Mouse (Mus musculus) CD4-positive, CD25-positive, alpha-beta regulatory T cell, adult 2 months (primary cell): Measurements from ENCODE around the gene Slc11a1.
"Not testable (repeated sequence)": the region's sequence is repeated elsewhere in the genome, so short reads cannot be mapped to it uniquely, and the experiment has no call there.

ENCODE experiments used
- DNase-seq: peaks from one replicate; pipeline ENCODE4 v3.0.0-alpha.2; 2012; ENCODE audit warnings: low read depth, low spot score

Slc11a1 gene

DNA sequence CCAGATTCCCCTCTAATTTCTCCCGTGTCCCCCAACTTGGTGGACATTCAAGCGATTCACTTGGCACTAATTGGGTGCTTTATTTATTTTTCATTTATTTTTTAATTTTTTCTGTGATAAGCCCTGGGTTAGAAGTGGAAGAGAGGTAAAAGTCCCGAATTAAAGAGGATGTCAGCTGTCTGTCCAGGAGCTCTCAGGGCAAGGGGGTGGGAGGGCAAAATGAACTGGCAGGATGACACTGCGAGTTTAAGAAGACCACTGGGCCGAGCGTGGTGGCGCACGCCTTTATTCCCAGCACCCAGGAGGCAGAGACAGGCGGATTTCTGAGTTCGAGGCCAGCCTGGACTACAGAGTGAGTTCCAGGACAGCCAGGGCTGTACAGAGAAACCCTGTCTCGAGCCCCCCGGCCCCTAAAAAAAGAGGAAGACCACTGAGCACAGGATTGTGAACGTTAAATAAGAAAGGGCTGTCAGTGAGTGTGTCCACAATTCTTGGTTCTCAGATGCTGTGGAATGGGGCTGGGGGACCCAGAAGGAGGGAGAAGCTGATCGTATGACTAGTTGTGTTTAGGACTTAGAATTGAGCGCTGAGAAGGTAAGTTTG, 12.5 kb downstream of the Slc11a1 start:
- DNase-seq: no peak

DNA sequence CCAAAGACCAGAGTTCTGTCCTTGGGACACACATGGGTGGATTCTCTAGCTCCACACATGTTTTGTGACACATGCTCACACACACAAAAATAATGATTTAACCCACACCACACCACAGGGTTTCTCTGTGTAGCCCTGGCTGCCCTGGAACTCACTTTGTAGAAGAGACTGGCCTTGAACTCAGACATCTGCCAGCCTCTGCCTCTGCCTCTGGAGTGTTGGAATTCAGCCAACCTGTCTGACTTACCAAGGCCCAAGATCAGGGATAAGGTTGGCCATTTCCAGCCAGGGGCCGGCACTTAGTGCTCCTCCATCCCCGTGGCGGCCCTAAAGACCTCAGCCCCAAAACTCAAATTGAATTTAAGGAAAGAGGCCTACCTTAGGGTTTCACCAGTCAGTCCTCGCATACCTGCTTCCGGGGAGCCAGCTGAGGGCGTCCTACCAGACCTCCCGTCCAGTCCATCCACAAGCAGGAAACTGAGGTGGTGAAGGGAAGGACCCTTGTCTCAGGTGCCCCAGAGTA, 13.5 kb downstream of the Slc11a1 start:
- DNase-seq: no peak

DNA sequence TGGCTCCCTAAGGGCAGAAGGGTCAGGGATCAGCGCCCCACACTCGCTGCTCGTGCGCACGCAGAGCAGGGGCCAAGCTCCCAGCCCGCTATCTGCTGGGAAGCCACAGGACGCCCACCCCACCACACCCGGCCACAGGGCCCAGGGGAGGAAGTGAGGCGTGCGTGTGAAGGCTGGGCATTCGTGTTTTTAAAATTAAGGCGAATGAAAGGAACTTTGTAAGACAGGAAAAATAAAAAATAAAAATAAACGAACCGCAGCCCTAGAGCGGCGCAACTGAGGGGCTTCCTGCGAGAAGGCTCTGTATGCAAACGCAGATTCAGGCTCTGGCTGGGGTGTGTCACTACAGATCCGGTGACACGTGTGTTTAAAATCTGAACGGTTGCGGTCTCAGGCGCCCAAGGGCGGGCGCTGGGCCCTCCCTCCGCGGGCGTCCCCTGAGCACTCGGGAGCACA, 14.9 kb downstream of the Slc11a1 start:
- peak; percentile 79 for DNase-seq

DNA sequence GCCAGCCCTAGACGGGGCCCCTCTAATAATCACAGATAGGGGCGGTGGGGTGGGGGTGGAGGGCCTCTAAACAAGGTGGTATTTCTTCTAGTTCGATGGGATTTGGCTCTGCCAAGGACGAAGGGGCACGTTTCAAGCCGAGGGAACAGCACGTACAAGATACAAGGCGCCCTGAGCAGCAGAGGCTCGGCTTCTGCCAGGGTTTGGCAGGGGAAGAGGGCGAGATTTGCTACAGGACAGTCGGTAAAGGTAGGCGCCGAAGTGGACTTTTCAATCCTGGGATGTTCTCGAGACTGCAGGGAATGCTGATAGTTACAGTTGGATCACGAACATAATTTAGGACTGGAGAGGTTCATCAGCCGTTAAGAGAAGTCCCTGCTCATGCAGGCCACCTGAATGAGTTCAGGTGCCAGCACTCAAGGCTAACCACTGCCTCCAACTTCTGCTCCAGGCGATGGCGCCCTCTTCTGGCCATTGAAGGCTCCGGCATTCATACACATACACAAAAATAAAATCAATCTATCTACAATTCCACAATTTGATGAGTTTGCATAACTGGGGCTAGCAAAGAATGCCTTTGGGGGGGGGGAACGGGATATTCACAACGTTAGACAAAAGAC, 15.4 kb downstream of the Slc11a1 start:
- peak; percentile 90 for DNase-seq

DNA sequence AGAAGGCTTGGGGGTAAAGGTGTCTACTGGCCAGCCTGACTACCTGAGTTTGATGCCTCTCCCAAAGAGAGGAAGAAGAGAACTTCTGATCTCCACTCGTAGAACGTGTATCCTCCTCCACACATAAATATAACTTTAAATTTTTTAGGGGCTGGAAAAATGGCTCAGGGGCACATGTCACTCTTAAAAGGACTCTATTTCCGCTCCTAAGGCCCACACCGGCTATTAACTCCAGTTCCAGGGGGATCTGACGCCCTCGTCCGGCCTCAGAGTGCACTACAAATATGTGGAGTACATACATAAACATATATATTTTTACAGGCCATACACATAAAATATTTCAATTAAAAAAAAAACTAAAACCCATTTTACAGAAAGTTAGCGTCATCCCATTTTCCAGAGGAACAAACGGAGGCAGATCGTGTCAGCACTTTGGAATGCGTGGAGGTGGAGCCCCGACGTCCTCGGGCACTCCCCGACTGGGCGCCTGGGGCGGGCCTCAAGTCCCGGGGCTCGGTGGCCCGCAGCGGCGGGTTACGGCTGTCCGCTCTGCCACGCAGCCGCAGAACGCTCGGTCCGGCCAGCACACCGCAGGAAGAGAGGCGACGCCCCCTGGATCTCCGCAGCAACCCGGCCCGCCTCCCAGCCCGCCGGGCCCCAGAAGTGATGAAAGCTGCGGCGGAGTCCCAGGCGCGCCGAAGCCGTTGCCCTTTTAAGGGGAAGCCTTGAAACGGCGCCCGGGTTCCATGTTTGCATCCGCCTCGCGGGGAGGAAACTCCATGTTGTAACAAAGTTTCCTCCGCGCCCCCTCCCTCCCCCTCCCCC, 16.1 kb downstream of the Slc11a1 start, which contains the start of gene Ctdsp1:
Ctdsp1 (plus strand) TSS at position 586 of the 825 bp plus-strand sequence.
- peak; percentile 94 for DNase-seq

DNA sequence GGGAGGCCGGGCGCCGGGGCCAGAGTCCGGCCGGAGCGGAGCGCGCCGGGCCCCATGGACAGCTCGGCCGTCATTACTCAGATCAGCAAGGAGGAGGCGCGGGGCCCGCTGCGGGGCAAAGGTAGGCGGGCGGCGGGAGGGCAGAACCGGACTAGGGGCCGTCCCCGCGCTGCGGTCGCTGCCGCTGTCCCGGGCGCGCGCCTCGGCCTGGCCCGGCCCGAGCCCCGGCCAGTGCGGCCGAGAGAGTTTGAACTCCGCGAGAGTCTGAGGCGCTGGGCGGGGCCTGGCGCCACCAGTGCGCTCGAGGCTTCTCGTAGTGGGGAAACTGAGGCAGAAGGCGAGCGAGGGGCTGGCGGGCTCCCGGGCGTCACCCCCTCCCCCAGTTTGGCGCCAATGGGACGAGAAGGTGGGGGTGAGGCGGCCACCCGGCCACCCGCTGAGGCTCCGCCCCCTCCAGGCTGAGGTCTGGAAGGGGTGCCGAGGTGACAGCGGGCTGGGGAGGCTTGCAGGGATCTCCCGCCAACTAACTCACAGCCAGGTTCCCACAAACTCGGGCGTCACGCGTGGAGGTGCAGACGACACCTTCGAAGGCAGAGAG, 16.9 kb downstream of the Slc11a1 start:
- peak; percentile 71 for DNase-seq

DNA sequence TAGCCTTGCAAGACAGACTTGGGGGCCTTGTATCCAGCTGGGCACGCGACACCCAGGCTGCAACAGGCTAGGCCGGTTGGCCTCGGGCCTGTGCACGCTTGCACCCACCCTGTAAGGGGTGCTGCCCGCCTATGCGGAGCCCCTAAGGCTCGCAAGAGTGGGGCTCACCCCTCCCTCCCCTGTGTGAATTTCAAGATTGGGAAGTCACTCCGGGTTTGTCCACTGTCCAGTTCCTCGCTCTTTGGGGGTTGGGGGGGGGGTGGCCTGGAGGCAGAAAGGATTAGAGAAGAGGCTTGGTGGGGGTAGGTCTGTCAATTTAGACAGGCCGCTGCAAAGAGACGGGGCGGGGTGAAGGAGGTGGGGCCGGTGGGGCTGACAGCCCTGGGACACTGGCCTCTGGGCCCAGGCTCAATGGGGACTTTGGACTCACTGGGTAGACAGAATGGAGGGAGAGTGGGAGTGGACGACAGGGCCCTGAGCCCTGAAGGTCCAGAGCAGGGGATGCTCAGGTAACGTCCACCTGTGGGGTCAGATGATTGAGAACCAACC, 17.5 kb downstream of the Slc11a1 start:
- no peak for DNase-seq

DNA sequence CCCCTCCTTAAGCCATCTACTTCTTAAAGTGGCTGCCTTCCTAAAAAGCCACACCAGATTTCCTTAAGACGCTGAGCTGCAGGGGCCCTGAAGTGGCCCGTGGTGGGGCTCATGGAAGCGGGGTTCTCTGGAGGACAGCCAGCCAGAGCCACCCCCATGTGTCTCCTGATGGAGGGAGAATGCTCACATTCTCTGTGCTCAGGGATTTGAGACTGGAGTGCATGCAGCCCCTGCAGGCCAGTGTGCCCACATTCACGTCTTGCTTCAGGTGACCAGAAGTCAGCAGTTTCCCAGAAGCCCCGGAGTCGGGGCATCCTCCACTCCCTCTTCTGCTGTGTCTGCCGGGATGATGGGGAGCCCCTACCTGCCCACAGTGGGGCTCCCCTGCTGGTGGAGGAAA, 18.0 kb downstream of the Slc11a1 start:
- DNase-seq: no peak

DNA sequence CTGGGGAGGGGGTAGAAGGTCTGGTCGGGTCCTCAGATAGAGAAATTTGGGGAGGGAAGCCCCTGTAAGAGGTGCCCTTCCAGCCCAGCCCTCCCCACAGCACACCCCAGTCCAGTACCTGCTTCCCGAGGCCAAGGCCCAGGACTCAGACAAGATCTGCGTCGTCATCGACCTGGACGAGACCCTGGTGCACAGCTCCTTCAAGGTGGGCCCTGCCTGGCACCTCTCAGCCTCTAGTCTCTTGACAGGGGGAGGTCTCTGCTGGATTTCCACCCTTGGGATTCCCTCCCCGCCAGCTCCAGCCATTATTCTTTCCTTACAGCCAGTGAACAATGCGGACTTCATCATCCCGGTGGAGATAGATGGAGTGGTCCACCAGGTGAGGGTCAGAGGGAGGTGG, 18.7 kb downstream of the Slc11a1 start:
- DNase-seq: no peak

DNA sequence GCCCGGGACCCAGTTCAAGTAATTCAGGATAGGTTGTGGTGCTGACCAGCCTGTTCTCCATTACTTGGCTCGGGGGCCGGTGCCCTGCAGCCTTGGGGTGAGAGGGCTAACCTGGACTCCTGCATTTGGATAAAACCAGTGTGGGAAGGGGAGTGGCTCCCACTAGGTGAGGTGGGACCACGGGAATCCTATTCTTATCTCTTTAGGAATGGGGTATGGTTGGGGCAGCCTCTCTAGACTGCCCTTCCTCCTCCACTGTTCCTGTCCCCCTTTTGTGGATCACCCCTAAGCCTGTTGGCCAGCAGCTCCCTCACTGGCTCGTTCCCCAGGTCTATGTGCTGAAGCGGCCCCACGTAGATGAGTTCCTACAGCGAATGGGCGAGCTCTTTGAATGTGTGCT, 19.3 kb downstream of the Slc11a1 start:
- no peak for DNase-seq

DNA sequence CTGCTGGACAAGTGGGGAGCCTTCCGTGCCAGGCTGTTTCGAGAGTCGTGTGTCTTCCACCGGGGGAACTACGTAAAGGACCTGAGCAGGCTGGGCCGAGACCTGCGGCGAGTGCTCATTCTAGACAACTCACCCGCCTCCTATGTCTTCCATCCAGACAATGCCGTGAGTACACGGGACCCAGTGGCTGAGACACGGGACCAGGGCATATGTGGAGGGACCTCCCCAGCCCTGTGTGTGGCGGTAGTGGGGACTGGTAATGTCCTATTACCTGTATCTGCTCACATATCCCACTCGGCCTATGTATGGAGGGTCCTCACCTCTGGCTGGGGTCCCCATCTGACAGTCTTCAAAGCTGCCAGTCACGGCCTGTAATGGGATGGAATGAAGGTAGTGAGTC, 19.9 kb downstream of the Slc11a1 start:
- no peak for DNase-seq

DNA sequence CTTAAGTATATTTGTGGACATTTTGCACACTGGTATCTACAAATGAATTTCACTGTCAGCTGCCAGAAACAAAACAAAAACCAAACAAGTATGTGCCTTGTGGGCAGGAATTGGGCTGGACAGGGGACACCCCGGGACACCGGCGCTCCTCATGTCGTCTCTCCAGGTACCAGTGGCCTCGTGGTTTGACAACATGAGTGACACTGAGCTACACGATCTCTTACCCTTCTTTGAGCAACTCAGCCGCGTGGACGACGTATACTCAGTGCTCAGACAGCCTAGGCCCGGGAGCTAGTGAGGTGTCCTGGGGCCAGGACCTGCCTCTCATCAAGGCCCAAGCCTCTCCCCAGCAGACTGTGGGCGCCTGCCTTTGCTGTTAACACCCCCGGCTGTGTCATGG, 20.3 kb downstream of the Slc11a1 start:
- no peak for DNase-seq

DNA sequence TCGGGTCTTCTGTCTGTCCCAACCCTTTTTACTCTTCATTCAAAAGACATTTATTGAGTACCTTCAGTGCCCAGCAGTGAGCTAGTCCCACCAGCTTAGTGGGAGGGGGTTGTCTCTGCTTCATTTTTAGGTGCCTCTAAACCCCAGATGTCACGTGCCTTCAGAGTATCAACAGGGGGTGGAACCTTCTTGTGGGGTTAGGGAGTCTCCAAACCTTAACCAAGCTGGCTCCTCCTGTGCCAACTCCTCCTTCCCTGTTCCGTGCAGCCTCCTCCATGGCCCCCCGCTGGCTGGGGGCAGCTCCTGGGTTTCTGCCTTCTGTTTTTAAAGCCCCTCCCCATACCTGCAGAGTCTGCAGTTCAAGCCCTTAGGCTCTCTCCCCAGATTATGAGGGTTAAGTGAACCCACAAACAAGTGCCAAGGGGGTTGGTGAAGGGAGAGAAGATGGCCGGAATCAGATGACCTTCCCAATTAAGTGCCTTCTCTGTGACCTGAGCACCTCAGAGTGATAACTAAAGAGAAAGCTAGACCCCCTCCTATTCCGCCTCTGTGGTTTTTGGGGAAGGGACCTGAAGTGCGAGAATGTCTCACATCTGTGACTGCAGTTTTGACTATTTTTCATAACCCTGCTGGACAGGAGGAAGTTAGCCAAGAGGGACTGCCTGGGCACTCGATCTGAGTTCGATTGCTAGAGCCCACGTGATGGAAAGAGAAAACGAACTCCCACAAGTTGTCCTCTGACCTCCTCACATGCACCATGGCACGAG, 21.6 kb downstream of the Slc11a1 start:
- DNase-seq: not testable (repeated sequence)

DNA sequence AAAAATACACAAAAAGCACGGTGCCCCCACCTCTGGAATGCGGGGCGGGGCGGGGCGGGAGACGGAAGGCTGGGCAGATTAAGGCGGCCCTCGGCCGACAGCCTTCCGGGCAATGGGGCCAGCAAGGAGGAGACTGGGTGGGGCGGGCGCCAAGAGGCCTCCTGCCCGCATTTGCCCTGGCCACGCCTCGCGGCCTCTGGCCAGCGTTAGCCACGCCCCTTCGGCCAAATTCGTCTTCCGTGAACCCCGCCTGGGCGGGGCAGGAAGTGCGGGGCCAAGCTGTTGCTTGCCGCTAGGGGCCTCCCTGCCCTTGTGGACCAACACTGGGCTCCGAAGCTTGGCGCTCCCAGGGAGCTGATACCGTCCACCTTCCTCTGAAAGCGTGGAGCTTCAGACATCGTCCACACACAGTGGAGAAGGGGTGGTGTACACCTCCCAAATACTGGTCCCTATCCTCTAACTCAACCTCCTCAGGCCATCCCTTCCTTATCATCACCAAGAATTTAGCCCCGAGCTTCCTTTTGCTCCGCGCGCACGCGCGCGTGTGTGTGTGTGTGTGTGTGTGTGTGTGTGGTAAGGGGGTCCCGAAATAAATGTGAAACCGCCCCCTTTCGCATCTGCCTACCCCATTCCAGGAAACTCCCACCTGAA, 22.4 kb downstream of the Slc11a1 start:
- DNase-seq: peak; percentile 87

DNA sequence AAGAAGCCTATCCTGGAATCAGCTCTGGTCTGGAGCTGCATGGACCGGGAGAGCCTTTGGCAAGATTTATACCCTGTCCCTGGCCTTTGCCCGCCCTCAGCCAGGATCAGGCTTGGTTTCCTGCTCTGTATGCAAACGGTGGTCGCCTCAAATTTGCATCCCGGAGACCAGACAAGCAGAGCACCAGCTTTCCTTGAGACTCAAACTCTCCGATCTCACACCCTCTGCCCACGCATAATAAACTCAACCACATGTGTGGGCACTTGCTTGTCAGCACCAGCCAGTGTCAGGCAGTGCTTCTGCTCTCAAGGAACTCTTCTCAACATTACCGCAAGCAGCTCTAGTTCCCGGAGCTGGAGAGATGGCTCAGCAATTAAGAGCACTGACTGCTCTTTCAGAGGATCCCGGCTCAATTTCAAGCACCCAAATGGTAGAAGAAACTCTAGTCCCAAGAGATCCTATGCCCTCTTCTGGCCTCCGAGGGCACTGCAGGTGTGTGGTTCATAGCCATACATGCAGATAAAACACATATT, 23.0 kb downstream of the Slc11a1 start:
- peak; percentile 86 for DNase-seq

DNA sequence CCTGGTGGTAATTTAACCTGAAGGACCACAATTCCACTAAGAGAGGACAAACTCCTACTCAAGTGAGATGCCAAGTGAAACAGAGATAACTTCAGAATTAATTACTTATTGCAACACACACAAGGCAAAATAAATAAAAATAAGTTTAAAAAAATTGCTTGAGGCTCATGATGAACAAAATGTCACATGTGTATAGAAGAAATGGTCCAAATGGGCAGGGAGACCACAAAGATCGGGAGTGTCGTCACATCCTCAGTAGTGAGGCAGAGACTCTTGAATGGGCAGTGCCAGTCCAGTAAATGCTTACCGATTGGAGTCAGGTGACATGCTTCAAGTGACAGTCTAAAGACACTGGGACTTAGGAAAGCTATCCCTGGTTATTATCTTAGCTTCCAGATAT, 25.5 kb downstream of the Slc11a1 start:
- DNase-seq: no peak

DNA sequence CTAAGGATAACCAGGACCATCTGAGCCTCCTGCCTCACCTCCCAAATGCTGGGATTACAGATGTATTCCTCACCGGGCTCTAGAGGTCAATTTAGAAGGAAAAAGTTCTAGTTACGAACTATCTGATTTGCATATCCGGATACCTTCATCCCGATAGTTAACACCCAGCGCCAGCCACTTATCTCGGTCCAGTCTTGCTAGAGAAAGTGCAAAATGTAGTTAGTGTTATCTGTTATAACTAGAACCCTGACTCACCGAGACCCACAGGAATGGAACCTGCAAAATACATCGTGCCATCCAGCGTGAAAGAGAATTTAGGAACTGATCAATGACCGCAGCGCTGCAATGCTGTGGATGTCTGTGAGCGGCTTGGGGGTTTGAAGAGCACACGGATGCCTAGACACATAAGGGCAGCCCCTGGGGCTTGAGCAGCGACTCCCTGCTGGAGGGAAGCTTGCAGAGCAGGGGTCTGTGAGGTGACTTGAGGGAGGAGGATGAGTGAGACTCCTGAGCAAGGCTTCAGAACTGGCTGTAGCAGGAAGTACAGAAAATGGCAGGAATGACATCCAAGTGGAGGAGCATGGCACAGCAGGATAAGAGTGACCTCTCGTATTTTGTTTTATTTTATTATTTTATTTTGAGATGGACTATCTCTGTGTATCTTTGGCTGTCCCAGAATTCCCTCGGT, 26.2 kb downstream of the Slc11a1 start:
- no peak for DNase-seq

DNA sequence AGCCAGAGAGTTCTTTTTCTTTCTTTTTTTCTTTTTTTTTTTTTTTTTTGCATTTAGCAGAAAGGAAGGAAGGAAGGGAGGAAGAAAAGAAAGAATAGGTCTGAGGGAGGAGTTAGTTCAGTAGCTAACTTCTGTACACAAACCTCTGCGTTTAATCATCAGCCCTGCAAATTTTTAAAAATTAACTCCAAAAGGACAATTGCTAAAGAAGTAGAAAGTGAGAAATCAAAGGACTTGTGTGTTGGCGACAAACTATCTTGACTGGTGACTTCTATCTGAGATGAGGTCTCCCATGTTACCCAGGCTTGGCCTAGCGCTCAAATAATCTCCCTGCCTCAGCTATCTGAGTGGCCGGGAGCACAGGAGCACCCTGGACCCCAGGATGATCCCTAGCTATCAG, 29.2 kb downstream of the Slc11a1 start:
- DNase-seq: no peak
